Mouse (Mus musculus): ENCODE results near the gene Il1rl2.

DNA sequence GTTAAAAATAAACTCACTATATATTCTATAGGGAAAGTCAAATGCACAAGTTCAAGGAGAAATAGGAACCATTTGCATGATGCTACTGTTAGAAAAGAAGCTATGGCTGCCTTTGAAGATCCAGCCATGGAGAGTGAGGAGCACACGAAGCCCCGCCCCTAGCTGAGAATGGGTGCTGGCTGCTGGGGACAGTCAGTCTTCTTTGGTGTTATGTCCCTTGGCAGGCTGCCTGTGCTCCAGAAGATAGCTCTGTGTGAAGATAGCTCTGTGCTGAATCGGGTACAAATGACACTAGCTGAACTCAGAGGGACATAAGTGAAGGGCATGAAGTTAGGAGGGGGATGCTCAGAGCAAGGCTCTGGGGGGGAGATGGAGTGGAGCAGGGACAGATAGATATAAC, 13.3 kb upstream of the Il1rl2 start:
- TF ChIP-seq CTCF (IDR thresholded peaks at IDR 0.05 in 2 of 3, conservative IDR thresholded peaks at IDR 0.05 in 1 of 3; ENCODE audit: control insufficient read depth in 1 of 3, insufficient read depth in 1 of 3, low read depth in 2 of 3, low read length in 3 of 3, poor library complexity in 1 of 3, severe bottlenecking in 1 of 3) (no peak), GATA1 (IDR thresholded peaks at IDR 0.05; ENCODE audit: low read depth, low read length) (no peak), POLR2A (IDR thresholded peaks at IDR 0.05; ENCODE audit: control insufficient read depth in 1 of 2, insufficient read depth in 1 of 2, low read depth in 1 of 2, low read length in 2 of 2, poor library complexity in 1 of 2) (no peak), KAT2A (conservative IDR thresholded peaks at IDR 0.05; ENCODE audit: low read depth, low read length) (no peak), ELF1 (IDR thresholded peaks at IDR 0.05; ENCODE audit: low read depth, low read length) (no peak), UBTF (IDR thresholded peaks at IDR 0.05; ENCODE audit: borderline replicate concordance, insufficient read depth, low read depth, low read length) (no peak), MAZ (IDR thresholded peaks at IDR 0.05; ENCODE audit: low read depth, low read length) (no peak)

Data from MEL (cell line).